Mouse (Mus musculus) brain, embryonic 14.5 days (tissue): ENCODE results near the gene Nid1. TPM values are rescaled to one million over a fixed set of nuclear protein-coding genes. Genes with fewer than 3 reads are reported as not detected.

Experiments used
- DNase-seq: peaks from one replicate; pipeline ENCODE4 v3.0.0-alpha.2; 2011; ENCODE audit warnings: low read depth
- CTCF ChIP-seq: fragments of 200-500 bp; IDR thresholded peaks from 2 replicates; pipeline ENCODE4 v1.5.1; 2012; ENCODE audit warnings: inconsistent platforms, mild to moderate bottlenecking, moderate library complexity, borderline replicate concordance; ENCODE audit not compliant: insufficient read depth, insufficient read length; ENCODE audit errors: extremely low read depth
- POLR2A ChIP-seq: fragments of 200-500 bp; IDR thresholded peaks from 2 replicates; pipeline ENCODE4 v1.6.1; 2012; ENCODE audit warnings: mild to moderate bottlenecking, inconsistent platforms, borderline replicate concordance; ENCODE audit not compliant: poor library complexity, insufficient read depth, insufficient read length, severe bottlenecking; ENCODE audit errors: extremely low read depth
- polyA plus RNA-seq: library from polyadenylated mRNA; depleted of rRNA; stranded (reverse); fragments of >200 nt; gene quantifications from 2 replicates; pipeline ENCODE4 v1.2.3, GENCODE M21; 2012

Nid1 gene
- polyA plus RNA-seq, 1 experiment, result 73.2 TPM

DNA sequence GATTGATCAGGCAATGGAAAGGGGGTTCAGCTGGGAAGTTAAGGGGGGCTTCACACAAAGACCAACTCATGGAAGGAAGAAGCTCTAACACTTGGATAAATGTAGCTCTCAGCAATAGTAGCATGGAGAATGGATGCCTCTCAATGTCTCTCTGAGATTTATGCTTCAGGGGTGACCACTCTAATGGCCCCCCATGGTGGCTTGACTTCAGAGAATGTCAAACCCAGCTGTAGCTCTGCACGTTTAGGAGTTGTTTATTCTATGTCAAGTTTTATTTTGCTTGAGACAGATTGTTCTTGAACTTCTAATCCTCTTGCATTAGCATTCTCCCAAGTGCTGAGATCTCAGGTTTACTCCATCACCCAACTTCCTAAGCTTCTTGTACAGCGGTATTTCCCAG lies 60.7 kb downstream of the Nid1 start:
- TF ChIP-seq POLR2A (no peak), CTCF (no peak)

GRCm38 (mm10) chr13:13502406-13502805 lies 65.1 kb downstream of the Nid1 start:
- no peak for DNase-seq
- TF ChIP-seq POLR2A (no peak), CTCF (no peak)

More for the DNA sequence above, 60.7 kb downstream of the Nid1 start:
- DNase-seq, result no peak

- peak; percentile 27 for DNase-seq
- TF ChIP-seq CTCF (no peak), POLR2A (no peak)
Measured at GRCm38 (mm10) chr13:13503695-13504386, 66.5 kb downstream of the Nid1 start.

DNA sequence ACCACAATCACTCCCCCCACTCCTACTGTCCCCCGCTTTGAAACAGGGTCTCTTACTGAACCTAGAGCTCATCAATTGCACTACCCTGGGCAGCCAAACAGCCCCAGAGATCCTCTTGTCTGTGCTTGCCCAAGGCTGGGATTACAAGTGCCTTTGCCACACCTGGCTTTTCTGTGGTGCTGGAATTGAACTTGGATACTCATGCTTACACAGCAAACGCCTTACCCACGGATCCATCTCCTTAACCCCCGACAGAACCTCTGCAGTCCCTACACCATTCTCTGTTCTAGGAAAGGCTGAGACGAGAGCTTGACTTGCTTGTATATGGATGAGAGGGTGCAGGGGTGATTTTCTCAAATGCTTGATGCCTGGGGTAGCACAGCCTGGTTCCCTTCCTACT lies 67.7 kb downstream of the Nid1 start:
- DNase-seq, result no peak
- TF ChIP-seq CTCF (no peak), POLR2A (no peak)

- DNase-seq, result no peak
- TF ChIP-seq CTCF (no peak), POLR2A (no peak)
Measured at GRCm38 (mm10) chr13:13506556-13506955, 69.2 kb downstream of the Nid1 start.

- no peak for DNase-seq
- TF ChIP-seq CTCF, result no peak
- no peak for TF ChIP-seq POLR2A
Measured at GRCm38 (mm10) chr13:13514861-13515260, 77.5 kb downstream of the Nid1 start.

- peak; percentile 97 for TF ChIP-seq CTCF
- no peak for TF ChIP-seq POLR2A
Measured at GRCm38 (mm10) chr13:13516376-13517225, 79.2 kb downstream of the Nid1 start.

DNA sequence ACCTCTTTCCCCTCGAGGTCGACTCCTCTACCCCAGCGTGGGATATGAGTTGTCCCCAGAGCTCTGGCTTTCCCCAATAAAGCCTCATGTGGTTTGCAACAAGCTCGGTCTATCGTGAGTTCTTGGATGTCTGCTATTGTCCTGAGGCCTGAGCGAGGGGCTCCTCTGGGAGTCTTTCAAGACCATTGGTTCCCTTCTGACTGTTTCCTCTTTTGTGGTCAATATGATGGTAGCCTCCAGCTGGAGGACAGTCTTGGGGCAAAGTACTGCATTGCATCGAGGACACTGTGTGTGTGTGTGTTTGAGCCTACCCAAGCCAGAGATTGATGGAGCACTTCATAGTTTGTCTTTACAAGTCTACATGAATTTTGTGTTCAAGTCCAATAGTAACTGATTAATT lies 80.8 kb downstream of the Nid1 start:
- TF ChIP-seq CTCF (no peak), POLR2A (no peak)
- DNase-seq, result no peak

More at GRCm38 (mm10) chr13:13516376-13517225, 79.2 kb downstream of the Nid1 start:
- peak; percentile 83 for DNase-seq

GRCm38 (mm10) chr13:13520436-13520835 lies 83.1 kb downstream of the Nid1 start:
- TF ChIP-seq CTCF (no peak), POLR2A (no peak)
- no peak for DNase-seq

- peak; percentile 50 for DNase-seq
- TF ChIP-seq POLR2A (no peak), CTCF (no peak)
Measured at GRCm38 (mm10) chr13:13523625-13524584, 86.6 kb downstream of the Nid1 start.

- DNase-seq, result no peak
- TF ChIP-seq CTCF (no peak), POLR2A (no peak)
Measured at GRCm38 (mm10) chr13:13525205-13525604, 87.9 kb downstream of the Nid1 start.

GRCm38 (mm10) chr13:13525877-13526276 lies 88.5 kb downstream of the Nid1 start:
- DNase-seq, result no peak
- no peak for TF ChIP-seq CTCF
- no peak for TF ChIP-seq POLR2A
